Mouse (Mus musculus) erythroblast, embryonic 14.5 days (primary cell): Measurements from ENCODE around the gene Gzme.

Source experiments
- GATA1 ChIP-seq: IDR thresholded peaks from 2 replicates; pipeline ENCODE4 v1.6.1; 2012; ENCODE audit warnings: low read length, inconsistent platforms, mixed read lengths
- TAL1 ChIP-seq: IDR thresholded peaks from 3 replicates; pipeline ENCODE4 v1.6.1; 2012; ENCODE audit warnings: low read length, inconsistent platforms, mixed read lengths

DNA sequence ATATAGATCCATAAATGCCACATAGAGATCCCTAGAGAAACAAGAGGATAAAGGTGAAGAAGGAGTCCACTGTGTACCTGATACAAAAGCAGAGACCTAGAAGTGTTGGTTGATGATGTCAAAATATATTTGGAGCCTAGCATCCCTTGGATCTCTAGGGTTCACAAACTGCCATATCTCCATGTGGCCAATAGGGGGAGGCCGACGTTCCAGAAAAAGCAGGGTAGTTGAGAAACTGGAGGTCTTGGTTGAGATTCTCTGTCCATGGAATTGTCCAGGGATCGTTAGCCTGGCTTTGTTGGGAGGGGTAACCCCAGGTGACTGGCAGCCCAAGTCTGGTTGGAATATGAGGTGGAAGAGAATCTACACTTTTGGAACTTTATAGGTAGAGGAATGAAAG is 7.9 kb upstream of the Gzme start:
- TF ChIP-seq TAL1 (no peak), GATA1 (no peak)
